Mouse (Mus musculus) G1E (cell line): ENCODE results near the gene Usp3.

Experiments
- CTCF ChIP-seq: IDR thresholded peaks from 2 replicates; pipeline ENCODE4 v1.5.1; 2012; ENCODE audit warnings: low read depth, low read length, inconsistent platforms, mixed read lengths
- GATA2 ChIP-seq: IDR thresholded peaks from 2 replicates; pipeline ENCODE4 v1.6.1; 2012; ENCODE audit warnings: low read depth, low read length, inconsistent platforms, borderline replicate concordance
- POLR2AphosphoS5 ChIP-seq: IDR thresholded peaks from 2 replicates; pipeline ENCODE4 v1.6.1; 2012; ENCODE audit warnings: low read depth, low read length, inconsistent platforms; ENCODE audit not compliant: insufficient replicate concordance

DNA sequence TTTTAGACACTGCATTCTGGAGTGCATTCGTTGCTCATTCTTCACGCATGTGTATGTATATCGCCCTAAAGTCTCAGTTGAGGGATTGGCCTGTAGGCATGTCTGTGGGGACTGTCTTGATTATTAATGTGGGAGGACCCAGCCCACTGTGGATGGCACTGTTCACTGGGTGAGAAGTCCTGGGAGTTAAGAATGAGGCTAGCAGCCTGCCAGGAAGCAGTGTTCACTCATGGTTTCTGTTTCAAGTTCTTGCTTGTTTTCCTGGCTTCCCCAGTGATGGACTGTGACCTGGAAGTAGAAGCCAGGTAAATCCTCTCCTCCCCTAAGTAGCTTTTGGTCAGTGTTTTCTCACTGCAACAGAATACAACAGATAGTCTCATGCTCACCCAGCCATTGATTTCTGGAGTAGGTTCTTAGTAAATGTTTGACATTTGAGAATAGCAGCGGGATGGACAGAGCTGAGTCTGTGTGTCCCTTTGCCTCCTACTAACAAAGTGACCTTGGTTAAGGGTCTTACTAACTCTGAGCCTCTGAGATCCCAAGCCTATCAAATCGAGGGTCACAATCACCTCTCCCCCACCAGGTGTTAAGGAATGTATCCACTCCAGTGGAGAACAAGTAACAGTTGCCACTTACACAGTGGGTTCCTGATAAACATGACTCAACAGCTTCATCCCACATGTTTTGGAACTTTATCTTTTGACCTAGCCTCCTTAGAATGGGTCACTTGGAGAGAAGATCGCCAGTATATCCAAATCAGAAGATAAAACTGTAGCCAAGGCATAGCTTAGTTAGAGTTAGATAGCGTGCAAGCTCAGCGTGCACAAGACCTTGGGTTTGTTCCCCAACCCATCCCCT is 11.6 kb upstream of the Usp3 start:
- TF ChIP-seq CTCF: no peak
- TF ChIP-seq GATA2: no peak
- no peak for TF ChIP-seq POLR2AphosphoS5
